Mouse (Mus musculus) kidney, adult 2 months (tissue): ENCODE measurements around the gene Ifitm7.

Experiments
- CTCF ChIP-seq: fragments of 200-500 bp; conservative IDR thresholded peaks from 2 replicates; pipeline ENCODE4 v1.5.1; 2011; ENCODE audit warnings: low read depth, mild to moderate bottlenecking, control low read depth, low read length, moderate library complexity, mixed read lengths; ENCODE audit not compliant: insufficient read depth, insufficient read length
- POLR2A ChIP-seq: fragments of 200-500 bp; IDR thresholded peaks from one replicate; pipeline ENCODE4 v1.6.1; 2011; ENCODE audit warnings: low read depth, low read length, control low read depth

DNA sequence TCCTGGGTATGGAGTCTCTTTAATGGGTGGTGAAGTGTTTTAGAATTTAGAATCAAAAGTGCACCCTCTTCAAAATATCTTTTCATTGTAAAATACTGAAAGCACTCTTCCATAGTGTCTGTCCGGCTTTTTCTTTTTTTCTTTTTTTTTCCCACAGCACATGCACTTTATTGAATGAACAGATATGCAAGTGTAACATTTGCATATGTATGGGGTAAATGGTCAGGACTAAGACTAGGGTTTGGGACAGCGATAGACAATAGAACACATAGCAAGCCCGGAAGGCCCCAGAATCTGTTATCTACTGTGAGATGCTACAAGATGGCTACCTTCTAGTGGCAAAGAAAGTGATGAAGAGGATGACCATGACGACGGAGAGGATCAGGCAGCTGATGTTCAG is 3.5 kb downstream of the Ifitm7 start:
- TF ChIP-seq POLR2A = no peak
- no peak for TF ChIP-seq CTCF
